Mouse (Mus musculus) embryonic stem cell, embryonic (primary cell): ENCODE results near the gene Tenm1.

ENCODE experiments used
- CTCF ChIA-PET, 4 experiments: fragments of 300-600 bp in 2 of 4; fragments of 350-600 bp in 2 of 4; sonication (Branson Sonifier 250); formaldehyde crosslinking; loops; one replicate each; lab custom pipeline; 2022; ENCODE audit warnings: inconsistent platforms in 2 of 4; lab: Charles Lee
- POLR2A ChIA-PET, 4 experiments: fragments of 300-600 bp in 2 of 4; fragments of 350-600 bp in 2 of 4; sonication (Branson Sonifier 250); formaldehyde crosslinking; loops; one replicate each; lab custom pipeline; 2022; ENCODE audit warnings: antibody characterized with exemption in 4 of 4, inconsistent platforms in 1 of 4; lab: Charles Lee

Tenm1 gene

GRCm38 (mm10) chrX:42500538-42500937 lies 928.4 kb downstream of the Tenm1 start:
- ChIA-PET CTCF (no interaction called here), POLR2A (no interaction called here)

- ChIA-PET CTCF (no interaction called here), POLR2A (no interaction called here)
Observed at GRCm38 (mm10) chrX:42490336-42490735, 938.6 kb downstream of the Tenm1 start.

- CTCF ChIA-PET, result interaction anchor here in 1 of 4 experiments (0.6 to 1.1 kb wide), 2 partner anchors 90 to 150 kb away, joined by 4 to 10 read pairs; no protein-coding TSS in a partner anchor
- POLR2A ChIA-PET, result no interaction called here
Observed at GRCm38 (mm10) chrX:42489446-42489845, 939.5 kb downstream of the Tenm1 start, which contains the start of gene Tex13c2. Gene Tex13c2, plus strand, starts transcription at chrX:42489691.
